Mouse (Mus musculus) layer of hippocampus, postnatal 14 days (tissue): ENCODE data around the gene Lrp5. TPM values are rescaled to one million over a fixed set of nuclear protein-coding genes. Genes with fewer than 3 reads are reported as not detected.
"Not testable (repeated sequence)": the region's sequence is repeated elsewhere in the genome, so short reads cannot be mapped to it uniquely, and the experiment has no call there.

Source experiments
- DNase-seq, 2 experiments: peaks; one replicate each; pipeline ENCODE4 v3.0.0; 2021 to 2022; ENCODE audit warnings: low spot score in 2 of 2, mixed read lengths in 1 of 2
- total RNA-seq, 2 experiments: library from RNA; stranded (reverse); gene quantifications; 2 replicates each; pipeline ENCODE4 v1.2.3; 2021

Lrp5 gene
- total RNA-seq, 2 experiments from 2014 or later, result 13.7 to 14.8 TPM

GRCm38 (mm10) chr19:3657947-3658346, 28.4 kb downstream of the Lrp5 start:
- DNase-seq, result no peak

DNA sequence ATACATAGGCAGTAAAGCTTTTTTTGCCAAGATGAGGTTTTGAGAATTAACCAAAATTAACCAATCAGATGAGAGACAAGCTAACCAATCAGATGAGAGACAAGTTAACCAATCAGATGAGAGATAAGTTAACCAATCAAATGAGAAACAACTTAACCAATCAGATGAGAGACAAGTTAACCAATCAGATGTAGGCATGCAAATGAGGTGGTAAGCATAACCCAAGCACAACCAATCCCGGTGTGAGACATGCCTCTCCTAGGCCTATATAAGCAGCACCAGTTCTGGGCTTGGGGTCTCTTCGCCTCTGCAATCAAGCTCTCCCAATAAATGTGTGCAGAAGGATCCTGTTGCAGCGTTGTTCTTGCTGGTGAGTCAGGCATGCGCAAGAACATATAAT, 29.3 kb downstream of the Lrp5 start:
- DNase-seq, result not testable (repeated sequence)

DNA sequence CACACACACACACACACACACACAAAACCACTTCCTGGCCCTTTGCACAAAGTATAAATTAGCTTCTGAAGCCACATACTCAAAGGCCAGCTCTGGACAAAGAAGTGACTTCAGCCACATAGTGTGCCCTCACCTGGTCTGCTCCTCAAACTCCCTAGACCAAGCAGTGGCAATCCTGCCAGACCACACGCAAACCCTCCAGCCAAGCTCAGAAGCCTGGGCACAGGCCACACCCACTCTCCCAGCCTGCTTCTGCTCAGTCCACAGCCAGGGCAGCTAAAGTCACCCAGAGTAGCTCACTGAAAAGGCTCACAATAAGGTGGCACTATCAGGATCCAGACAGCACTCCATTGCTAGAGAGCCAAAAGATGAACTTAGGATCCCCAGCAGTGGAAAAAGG, 30.2 kb downstream of the Lrp5 start:
- no peak for DNase-seq

- DNase-seq, result no peak
Observed at GRCm38 (mm10) chr19:3654940-3655339, 31.4 kb downstream of the Lrp5 start.

- no peak for DNase-seq
Observed at GRCm38 (mm10) chr19:3654058-3654457, 32.3 kb downstream of the Lrp5 start.

- no peak for DNase-seq
Observed at GRCm38 (mm10) chr19:3653508-3653907, 32.9 kb downstream of the Lrp5 start.

DNA sequence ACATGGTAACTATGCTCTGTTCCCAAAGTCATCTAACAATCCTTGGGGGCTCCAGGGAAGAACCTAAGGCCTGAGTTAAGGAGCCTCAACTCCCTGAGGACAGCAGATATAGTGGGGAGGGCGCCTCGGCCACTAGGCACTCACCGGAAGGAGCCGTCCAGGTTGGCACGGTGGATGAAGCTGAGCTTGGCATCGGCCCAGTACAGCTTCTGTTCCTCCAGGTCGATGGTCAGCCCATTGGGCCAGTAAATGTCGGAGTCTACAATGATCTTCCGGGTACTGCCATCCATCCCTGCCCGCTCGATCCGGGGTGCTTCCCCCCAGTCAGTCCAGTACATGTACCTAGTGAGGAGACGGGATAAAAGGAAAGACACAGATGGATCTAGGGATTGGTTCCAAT, 34.4 kb downstream of the Lrp5 start:
- no peak for DNase-seq

GRCm38 (mm10) chr19:3651220-3651619, 35.1 kb downstream of the Lrp5 start:
- no peak for DNase-seq

DNA sequence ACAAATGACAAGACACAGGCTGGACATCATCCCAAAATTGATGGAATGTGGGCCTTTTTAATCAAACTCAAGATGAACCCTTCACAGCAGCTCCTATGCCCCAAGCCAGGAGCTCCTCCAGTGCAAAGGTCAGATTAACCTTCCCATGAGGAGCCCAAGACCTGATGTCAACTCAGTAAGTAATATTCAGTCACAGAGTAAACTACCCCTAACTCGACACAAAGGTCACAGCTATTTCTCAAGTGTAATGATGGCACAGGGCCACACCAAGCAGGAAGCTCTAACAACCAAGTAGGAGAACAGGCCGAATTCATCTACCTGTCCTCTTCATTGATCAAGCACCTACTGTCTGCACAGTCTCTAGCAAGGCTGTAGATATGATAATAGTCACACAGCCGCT, 35.9 kb downstream of the Lrp5 start:
- no peak for DNase-seq

DNA sequence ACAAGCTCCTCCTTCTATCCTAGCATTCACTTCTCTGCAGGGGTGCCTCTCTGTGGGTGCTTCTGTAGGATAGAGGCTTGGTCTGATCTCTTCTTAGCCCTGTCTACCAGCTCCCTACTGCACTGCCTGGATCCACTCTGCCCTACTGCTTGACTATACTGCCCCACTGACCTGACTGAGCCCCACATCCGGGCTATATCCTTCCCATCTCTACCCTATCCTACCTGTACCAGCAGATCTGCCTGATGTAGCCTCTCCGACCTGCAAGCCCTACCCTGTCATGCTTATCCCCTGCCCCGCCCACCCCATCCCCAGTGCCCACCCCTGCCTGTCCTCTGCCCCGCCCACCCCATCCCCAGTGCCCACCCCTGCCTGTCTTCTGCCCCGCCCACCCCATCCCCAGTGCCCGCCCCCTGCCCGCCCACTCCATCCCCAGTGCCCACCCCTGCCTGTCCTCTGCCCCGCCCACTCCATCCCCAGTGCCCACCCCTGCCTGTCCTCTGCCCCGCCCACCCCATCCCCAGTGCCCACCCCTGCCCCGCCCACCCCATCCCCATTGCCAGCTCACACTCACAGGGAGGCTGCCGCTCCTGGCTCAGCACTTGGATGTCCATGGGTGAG, 37.4 kb downstream of the Lrp5 start:
- DNase-seq, result no peak

DNA sequence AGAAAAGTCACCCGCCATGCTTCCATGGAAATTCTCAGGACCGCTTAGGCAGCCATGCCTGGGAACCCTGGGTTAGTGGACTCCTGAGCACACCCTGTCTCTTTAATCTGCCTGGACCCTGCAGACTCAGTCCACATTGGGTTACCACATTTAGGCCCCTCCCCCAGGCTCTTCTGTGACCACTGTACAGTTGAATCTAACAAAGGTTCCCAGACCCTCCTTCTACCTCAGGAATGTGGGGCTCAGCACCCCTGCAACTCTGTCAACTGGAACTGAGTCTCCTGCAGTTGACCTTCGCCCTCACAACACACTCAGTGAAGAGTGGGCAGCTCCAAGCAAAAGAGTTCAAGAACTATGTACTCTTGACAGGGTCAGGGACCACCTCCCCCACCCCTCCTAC, 38.4 kb downstream of the Lrp5 start:
- DNase-seq, result no peak

DNA sequence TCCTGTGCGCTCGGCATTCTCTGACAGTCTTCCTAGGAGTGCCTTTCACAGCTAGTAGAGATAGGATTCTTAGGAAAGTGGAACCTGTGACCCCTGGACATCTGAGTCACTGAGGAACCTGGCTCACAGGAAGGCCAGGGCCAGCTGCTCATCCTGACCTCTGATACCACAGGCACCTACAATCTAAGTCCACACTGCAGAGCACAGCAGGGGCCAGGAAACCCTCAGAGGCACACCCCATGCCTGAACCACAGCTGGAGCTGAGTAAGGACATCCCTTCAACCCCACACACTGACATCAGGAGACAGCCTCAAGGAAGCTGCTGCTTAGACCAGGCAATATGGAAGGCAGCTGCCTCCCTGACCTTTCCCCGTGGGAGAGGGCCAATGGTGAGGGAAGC, 40.6 kb downstream of the Lrp5 start:
- DNase-seq, result no peak

DNA sequence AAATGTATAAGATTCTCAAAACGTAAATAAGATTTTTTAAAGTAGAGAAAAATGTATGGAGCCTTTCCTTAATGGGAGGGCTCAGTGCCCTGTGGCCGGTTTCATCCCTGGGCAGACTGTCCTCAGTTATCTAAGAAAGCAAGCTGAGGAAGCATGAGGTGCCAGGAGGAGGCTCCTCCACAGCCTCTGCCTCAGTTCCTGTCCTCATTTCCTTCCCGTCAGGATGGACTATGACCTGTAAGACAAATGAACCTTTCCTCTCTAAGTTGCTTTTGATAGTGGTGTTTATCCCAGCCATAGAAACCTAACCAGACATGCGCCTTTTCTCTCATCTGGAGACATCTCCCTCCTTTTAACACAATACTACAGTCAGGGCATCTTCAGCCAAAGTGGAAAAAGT, 41.0 kb downstream of the Lrp5 start:
- DNase-seq, result no peak

- DNase-seq, result no peak
Observed at GRCm38 (mm10) chr19:3639561-3639960, 46.8 kb downstream of the Lrp5 start.

DNA sequence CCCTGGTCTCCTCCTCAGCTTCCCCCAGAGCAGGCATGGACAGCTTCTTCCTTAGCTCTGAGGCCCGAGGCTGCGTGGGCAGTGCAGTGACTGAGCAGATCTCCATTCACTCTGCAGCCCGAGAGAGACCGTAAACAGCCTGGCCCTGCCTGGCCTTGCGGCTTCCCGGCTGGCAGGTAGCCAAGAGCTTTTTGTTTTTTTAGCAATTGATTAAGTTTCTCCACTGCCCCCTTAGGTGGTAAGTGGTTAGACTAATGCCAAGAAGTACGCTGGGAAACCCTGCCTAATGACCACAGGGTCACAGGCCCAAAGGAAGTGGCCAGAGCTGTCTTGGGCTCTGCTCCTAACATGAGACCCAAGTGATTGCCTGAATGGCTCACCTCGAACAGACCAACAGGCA, 47.7 kb downstream of the Lrp5 start:
- DNase-seq, result peak in 1 of 2 experiments; percentile 39

DNA sequence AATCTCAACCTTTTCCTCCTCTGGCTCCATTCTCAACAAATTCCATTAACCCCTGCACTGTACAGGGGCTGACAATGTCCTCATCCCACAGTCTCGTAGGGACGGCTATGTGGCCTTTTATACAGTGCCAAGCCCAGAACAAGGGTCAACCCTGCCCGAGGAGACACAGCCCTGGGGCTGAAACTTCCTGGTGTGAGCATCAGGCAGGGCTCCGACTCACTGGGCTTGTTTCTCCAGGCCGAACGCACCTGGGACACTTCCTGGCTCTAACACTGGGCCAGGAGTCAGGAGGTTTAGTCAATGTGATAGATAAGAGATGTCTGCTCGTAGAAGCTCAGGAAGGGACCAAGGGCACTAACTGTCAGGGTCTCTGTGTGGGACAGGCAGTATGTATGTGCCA, 54.3 kb downstream of the Lrp5 start:
- no peak for DNase-seq

- no peak for DNase-seq
Observed at GRCm38 (mm10) chr19:3631431-3631830, 54.9 kb downstream of the Lrp5 start.

GRCm38 (mm10) chr19:3630486-3630885, 55.9 kb downstream of the Lrp5 start:
- no peak for DNase-seq

- no peak for DNase-seq
Observed at GRCm38 (mm10) chr19:3630027-3630426, 56.3 kb downstream of the Lrp5 start.

- no peak for DNase-seq
Observed at GRCm38 (mm10) chr19:3628223-3628622, 58.1 kb downstream of the Lrp5 start.

DNA sequence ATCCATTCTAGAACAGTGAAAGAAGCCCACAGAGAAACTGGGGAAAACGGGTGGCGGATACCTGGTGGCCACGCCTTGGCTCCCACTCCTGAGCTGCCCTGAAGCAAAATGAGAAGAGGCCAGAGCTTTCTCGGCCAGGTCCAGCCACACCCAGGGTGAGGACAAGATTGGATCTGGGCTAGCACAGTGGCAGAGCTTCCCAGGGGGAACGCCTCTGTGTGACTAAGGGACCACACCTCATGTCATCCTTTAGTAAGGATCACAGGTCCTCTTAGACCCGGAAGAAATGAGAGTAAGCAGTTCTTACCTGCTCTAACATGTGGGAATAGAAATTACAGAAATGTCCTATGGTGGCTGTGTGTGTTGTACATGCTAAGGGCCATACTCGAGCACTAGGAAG, 61.3 kb downstream of the Lrp5 start:
- DNase-seq, result no peak

DNA sequence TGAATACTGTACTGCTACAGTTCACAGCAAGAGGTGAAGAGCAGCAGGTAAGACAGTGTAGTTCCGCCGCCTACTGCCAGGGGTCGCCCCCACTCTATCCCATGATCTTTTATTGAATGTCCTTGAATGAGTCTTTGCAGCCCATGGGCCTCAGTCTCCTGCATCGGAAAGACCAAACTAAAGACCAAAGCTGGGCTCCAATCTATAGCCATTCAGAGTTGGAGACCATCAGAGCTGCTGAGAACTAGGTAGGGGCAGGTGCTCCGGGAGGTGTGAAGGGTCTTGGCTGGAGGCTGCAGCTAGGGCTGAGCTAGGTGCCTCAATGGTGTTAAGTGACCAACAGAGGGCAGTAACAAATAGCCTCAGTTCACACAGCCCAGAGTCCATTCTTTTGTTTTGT, 62.5 kb downstream of the Lrp5 start:
- DNase-seq, result peak; percentile 36 to 47

DNA sequence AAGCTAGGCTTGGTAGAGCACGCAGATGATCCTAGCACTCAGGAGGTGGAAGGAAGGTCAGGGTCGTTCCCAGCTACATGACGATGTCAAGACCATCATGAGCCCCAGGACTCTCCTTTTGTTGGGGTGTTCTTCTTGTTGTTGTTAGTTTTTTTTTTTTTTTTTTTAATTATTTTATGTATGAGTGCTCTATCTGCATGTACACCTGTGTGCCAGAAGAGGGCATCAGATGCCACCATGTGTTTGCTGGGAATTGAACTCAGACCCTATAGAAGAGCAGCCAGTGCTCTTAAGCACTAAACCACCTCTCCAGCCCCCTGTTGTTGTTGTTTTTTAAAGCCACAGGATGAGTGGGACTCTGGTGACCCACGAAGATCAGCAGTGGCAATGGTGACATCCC, 63.1 kb downstream of the Lrp5 start:
- DNase-seq, result no peak

GRCm38 (mm10) chr19:3620871-3621270, 65.5 kb downstream of the Lrp5 start:
- no peak for DNase-seq
